Mouse (Mus musculus) kidney, embryonic 16.5 days (tissue): Measurements from ENCODE around the gene Nfat5. TPM values are rescaled to one million over a fixed set of nuclear protein-coding genes. Genes with fewer than 3 reads are reported as not detected.

Experiments
- ATAC-seq: fragments of 200-750 bp; cut with Nextera tagmentation; 2 replicates; pipeline ENCODE4 v1.8.0; 2017; ENCODE audit warnings: moderate TSS enrichment; ENCODE audit not compliant: low FRiP score, low TSS enrichment
- H3K27ac ChIP-seq: fragments of 300-500 bp; sonication (generic); 2 replicates; pipeline ENCODE4 v1.5.1; 2014; ENCODE audit warnings: low read length
- H3K27me3 ChIP-seq: fragments of 300-500 bp; sonication (generic); 2 replicates; pipeline ENCODE4 v1.6.1; 2014; ENCODE audit warnings: low read length, control low read depth, mixed read lengths; ENCODE audit not compliant: insufficient read depth
- H3K36me3 ChIP-seq: fragments of 300-500 bp; sonication (generic); 2 replicates; pipeline ENCODE4 v1.6.1; 2014; ENCODE audit warnings: low read length, control low read depth, mixed read lengths; ENCODE audit not compliant: insufficient read depth
- H3K4me1 ChIP-seq: fragments of 300-500 bp; sonication (generic); 2 replicates; pipeline ENCODE4 v1.6.1; 2014; ENCODE audit warnings: low read length, control low read depth, mixed read lengths; ENCODE audit not compliant: insufficient read depth
- H3K4me2 ChIP-seq: fragments of 300-500 bp; sonication (generic); replicated peaks from 2 replicates; pipeline ENCODE4 v1.6.1; 2014; ENCODE audit warnings: low read depth, low read length
- H3K4me3 ChIP-seq: fragments of 300-500 bp; sonication (generic); 2 replicates; pipeline ENCODE4 v1.5.1; 2014; ENCODE audit warnings: mild to moderate bottlenecking, low read length
- H3K9ac ChIP-seq: fragments of 300-500 bp; sonication (generic); replicated peaks from 2 replicates; pipeline ENCODE4 v1.6.1; 2014; ENCODE audit warnings: low read length
- H3K9me3 ChIP-seq: fragments of 300-500 bp; sonication (generic); 2 replicates; pipeline ENCODE4 v1.6.1; 2016; ENCODE audit warnings: low read length, control low read depth
- WGBS: fragments of 180-500 bp; shearing (Covaris S2); extraction: QIAGEN DNeasy Blood & Tissue Kit; methylation state at CpG from one replicate; pipeline ENCODE4 v1.1.7; 2014; 5-methylcytosine and 5-hydroxymethylcytosine counted together
- polyA plus RNA-seq: library from polyadenylated mRNA; unstranded; fragments of >200 nt; fragmentation: Nextera tagmentation; extraction: Ambion mirVana; gene quantifications from 2 replicates; pipeline ENCODE4 v1.2.1, GENCODE M21; 2015

Nfat5 gene
- polyA plus RNA-seq, 1 experiment from 2014 or later, result 21.0 TPM

DNA sequence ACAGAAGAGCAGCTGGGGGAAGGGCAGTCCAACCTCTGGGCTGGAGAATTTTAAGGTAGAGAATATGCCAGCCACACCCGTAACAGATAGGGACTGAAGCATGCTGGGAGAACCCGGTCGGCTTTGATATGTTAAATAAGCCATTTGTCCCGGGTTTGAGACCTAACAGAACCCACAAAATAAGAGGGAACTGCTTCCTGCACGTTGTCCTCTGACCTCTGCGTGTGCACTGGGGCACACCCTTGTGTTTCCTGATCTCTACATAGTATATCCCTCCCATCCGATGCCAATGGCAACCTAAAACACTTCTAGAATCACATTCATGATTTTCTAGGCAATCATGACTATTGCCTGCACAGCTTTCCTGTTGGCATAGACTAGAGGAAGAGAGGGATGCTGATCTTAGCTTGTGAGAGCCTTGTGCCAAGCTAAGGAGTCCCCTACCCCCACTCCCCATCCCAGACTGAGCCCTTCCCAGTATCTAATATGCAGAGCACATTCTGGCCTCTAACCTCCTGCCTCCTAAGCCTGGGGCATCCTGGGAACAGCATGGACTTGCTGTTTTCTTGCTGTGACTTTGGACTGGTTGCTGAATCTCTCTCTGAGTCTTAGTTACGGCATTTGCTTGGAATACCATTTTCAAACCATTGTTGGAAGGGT is 31.1 kb upstream of the Nfat5 start:
- Histone ChIP-seq H3K4me2 (no peak overlapping the region), H3K4me1 (peaks cover 12% of the 10 kb centered on the region), H3K36me3 (no peaks in the 10 kb centered on the region), H3K9me3 (no peaks in the 10 kb centered on the region; the same call in 1 of the 2 replicates), H3K27me3 (no peaks in the 10 kb centered on the region), H3K4me3 (no peak overlapping the region), H3K9ac (no peak overlapping the region), H3K27ac (no peak overlapping the region)
- WGBS, result 79% methylated on average over 8 of the region's 8 CpGs
- no peak for ATAC-seq

DNA sequence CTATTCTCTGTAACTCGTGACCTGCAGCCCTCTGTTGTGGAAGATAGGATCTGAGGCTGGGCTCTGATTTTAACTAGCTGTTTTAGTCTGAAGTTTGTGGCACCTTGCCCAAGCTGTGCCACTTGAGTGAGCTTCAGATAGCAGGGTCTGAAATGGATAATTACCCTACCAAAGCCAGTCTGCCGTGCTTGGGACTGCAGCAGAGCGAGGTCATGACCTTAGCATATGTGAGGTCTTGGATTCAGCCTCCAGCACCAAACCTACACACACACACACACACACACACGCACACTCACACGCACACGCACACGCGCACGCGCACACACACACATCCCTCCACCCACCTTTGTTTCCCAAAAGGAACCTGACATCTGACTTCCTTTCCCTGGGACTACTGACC is 27.5 kb upstream of the Nfat5 start:
- 54% methylated on average over 10 of the region's 10 CpGs for WGBS
- H3K4me1 ChIP-seq, result peaks cover 16% of the 10 kb centered on the region
- no peak overlapping the region for H3K4me3 ChIP-seq
- no peaks in the 10 kb centered on the region; the same call in 1 of the 2 replicates for H3K9me3 ChIP-seq
- no peaks in the 10 kb centered on the region for H3K36me3 ChIP-seq
- 0 out of 2 replicates have a peak overlapping the region, but pooled peaks have one; percentile 2 for H3K4me2 ChIP-seq
- H3K27ac ChIP-seq, result peak overlapping the region; percentile 71
- no peaks in the 10 kb centered on the region for H3K27me3 ChIP-seq
- ATAC-seq, result peak; percentile 67; the same call in 1 of the 2 replicates
- no peak overlapping the region for H3K9ac ChIP-seq

DNA sequence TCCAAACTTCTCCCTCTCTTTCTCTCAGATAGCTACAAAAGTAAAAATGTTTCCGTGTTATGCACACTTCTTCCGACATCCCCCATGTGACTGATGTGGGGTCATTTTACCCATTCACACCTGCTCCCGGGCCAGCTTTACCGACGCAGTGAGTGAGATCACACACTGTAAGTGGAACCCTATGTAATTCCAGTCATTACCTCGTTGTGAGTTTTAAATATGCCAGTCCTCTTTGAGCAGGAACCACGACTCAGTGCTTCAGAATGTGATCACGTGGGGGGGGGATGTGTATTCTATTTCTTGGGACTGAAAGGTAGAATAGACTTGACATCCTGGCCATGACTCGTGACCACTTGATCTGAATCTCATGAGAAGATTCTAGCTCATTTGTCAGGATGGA is 24.8 kb upstream of the Nfat5 start:
- H3K4me3 ChIP-seq, result no peak overlapping the region
- H3K4me2 ChIP-seq, result no peak overlapping the region
- peak; percentile 27; the same call in 1 of the 2 replicates for ATAC-seq
- WGBS, result 35% methylated on average over 9 of the region's 9 CpGs
- H3K36me3 ChIP-seq, result no peaks in the 10 kb centered on the region
- no peaks in the 10 kb centered on the region for H3K27me3 ChIP-seq
- no peaks in the 10 kb centered on the region; the same call in 1 of the 2 replicates for H3K9me3 ChIP-seq
- no peak overlapping the region for H3K27ac ChIP-seq
- peaks cover 16% of the 10 kb centered on the region for H3K4me1 ChIP-seq
- no peak overlapping the region for H3K9ac ChIP-seq

DNA sequence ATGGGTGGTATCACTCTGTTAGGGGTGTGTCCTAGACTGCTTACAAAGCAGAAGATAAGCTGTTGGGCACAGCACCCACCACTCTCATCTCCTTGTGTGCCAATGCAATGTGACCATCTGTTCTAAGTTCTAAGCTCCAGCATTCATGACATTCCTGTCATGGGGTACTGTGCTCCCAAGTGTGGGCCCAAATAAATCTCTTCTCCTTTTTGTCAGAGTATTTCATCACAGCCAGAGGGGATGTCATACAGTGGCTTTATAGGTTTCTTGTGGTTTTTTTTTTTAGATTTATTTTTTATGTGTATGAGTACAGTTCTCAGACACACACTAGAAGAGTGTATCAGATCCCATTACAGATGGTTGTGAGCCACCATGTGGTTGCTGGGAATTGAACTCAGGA is 24.1 kb upstream of the Nfat5 start:
- Histone ChIP-seq H3K36me3 (no peaks in the 10 kb centered on the region), H3K4me1 (peaks cover 16% of the 10 kb centered on the region), H3K4me2 (no peak overlapping the region), H3K4me3 (no peak overlapping the region), H3K27me3 (no peaks in the 10 kb centered on the region), H3K9ac (no peak overlapping the region), H3K9me3 (no peaks in the 10 kb centered on the region; the same call in 1 of the 2 replicates), H3K27ac (no peak overlapping the region)
- no peak for ATAC-seq

DNA sequence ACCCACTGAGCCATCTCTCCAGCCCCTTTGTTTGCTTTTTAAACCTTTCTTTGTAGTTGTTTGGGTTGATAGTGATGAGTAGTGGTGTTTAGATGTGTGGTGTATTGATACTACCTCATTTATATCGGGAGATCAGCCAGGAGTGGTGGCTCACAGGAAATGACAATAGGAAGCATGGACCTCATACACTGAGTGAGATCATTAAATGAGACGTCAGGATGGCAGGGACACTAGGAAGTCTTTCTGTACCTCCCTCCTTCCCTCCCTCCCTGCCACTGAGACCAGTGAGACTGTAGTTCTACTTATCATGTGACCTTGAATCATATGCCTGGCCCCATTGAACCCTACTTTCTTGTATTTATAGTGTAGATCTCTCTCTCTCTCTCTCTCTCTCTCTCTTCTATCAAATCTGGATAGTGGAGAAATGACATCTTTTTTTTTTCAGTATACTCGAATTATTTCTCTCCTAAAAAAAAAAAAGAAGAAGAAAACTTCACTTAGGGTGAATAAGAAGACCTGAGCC is 23.6 kb upstream of the Nfat5 start:
- Histone ChIP-seq H3K27me3 (no peaks in the 10 kb centered on the region), H3K4me2 (no peak overlapping the region), H3K4me3 (no peak overlapping the region), H3K36me3 (no peaks in the 10 kb centered on the region), H3K4me1 (peaks cover 16% of the 10 kb centered on the region), H3K9ac (no peak overlapping the region), H3K27ac (no peak overlapping the region), H3K9me3 (no peaks in the 10 kb centered on the region)
- WGBS, result 59% methylated on average over 3 of the region's 3 CpGs
- no peak for ATAC-seq

DNA sequence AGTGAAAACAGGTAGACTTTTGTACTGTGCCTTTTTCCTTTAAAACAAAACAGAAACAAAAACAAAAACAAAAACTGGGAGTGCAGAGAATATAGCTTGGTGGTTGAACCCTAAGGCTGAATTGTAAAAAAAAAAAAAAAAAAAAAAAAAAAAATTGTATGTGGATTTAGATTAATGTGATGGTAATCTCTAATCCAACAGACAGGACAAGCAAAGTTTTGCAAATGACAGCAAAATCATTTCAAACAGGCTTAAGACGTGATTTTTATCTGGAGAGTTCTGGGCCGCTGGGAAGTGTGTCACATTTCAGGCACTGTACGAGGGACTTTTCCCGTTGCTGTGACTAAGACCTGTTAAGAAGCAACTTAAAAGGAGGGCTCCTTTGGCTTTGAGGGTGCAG is 23.0 kb upstream of the Nfat5 start:
- H3K36me3 ChIP-seq, result no peaks in the 10 kb centered on the region
- H3K4me2 ChIP-seq, result no peak overlapping the region
- H3K4me3 ChIP-seq, result no peak overlapping the region
- H3K9me3 ChIP-seq, result no peaks in the 10 kb centered on the region
- no peak overlapping the region for H3K9ac ChIP-seq
- H3K4me1 ChIP-seq, result peaks cover 14% of the 10 kb centered on the region
- ATAC-seq, result no peak
- H3K27ac ChIP-seq, result no peak overlapping the region
- H3K27me3 ChIP-seq, result no peaks in the 10 kb centered on the region
- WGBS, result 68% methylated on average over 4 of the region's 4 CpGs

DNA sequence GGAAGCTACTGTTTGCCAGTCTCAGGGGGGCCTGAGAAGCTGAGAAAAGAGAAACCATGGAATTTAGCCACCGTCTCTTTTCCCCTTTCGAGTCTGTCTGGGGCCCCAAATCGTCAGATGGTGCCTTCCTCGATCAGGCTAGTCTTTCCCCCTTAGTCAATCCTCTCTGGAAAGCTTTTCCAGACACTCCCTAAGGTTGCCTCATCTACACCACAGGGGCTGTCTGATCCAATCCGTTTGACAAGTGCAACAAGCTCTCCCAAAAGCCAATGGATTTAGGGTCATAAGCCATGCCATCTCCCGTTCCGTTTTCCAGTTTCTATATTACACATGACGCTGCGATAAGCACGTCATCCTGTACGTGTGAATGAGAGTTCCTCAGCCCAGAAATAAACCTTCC is 22.5 kb upstream of the Nfat5 start:
- Histone ChIP-seq H3K4me3 (no peak overlapping the region), H3K4me2 (no peak overlapping the region), H3K9me3 (no peaks in the 10 kb centered on the region), H3K27ac (no peak overlapping the region), H3K36me3 (no peaks in the 10 kb centered on the region), H3K9ac (no peak overlapping the region), H3K4me1 (peaks cover 9% of the 10 kb centered on the region), H3K27me3 (no peaks in the 10 kb centered on the region)
- no peak for ATAC-seq
- WGBS, result 79% methylated on average over 11 of the region's 11 CpGs

DNA sequence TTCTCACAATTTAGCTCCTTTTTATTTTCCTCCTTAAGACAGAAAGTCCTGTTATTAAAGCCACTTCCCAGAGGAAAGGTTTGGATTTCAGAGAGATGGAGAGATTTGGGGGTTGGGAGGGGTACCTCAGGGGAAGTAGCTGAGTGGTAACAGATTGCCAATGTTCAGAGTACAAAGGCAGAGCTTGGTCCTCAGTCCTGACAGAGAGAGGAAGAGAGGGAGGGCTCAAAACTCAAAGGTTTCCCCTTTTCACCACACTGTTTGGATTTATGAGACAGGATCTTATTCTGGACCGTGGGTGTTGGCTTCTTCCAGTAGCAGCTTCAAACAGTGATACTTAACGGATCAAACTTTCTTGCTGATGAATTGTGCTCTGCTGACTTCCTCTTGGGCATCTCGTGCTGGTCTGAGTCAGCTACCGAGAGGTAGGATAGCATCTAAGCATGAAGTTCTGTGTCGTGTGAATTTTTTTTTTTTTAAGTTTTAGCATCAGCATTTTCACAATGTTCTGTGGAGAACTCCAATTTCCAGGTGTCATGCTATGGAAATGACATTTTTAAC is 15.9 kb upstream of the Nfat5 start:
- Histone ChIP-seq H3K27me3 (no peaks in the 10 kb centered on the region), H3K27ac (no peak overlapping the region; the same call in 1 of the 2 replicates), H3K4me1 (peaks cover 17% of the 10 kb centered on the region), H3K9ac (no peak overlapping the region), H3K36me3 (no peaks in the 10 kb centered on the region), H3K9me3 (no peaks in the 10 kb centered on the region), H3K4me3 (no peak overlapping the region), H3K4me2 (no peak overlapping the region)
- WGBS, result 15% methylated on average over 5 of the region's 5 CpGs
- 0 out of 2 replicates have a peak, but pooled peaks have one; percentile 31 for ATAC-seq

DNA sequence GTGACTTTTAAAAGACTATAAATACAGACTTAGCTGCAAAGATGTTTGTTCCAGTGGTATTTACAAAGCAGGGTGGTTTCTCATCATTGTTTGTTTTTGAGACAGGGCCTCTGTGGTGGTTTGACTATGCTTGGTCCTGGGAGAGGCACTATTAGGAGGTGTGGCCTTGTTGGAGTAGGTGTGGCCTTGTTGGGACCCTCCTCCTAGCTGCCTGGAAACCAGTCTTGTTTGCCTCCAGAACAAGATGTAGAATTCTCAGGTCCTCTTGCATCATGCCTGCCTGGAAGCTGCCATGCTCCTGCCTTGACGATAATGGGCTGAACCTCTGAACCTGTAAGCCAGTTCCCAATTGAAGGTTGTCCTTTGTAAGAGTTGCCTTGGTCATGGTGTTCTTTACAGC is 14.7 kb upstream of the Nfat5 start:
- H3K36me3 ChIP-seq, result no peaks in the 10 kb centered on the region
- 80% methylated on average over 1 of the region's 1 CpGs for WGBS
- ATAC-seq, result no peak

DNA sequence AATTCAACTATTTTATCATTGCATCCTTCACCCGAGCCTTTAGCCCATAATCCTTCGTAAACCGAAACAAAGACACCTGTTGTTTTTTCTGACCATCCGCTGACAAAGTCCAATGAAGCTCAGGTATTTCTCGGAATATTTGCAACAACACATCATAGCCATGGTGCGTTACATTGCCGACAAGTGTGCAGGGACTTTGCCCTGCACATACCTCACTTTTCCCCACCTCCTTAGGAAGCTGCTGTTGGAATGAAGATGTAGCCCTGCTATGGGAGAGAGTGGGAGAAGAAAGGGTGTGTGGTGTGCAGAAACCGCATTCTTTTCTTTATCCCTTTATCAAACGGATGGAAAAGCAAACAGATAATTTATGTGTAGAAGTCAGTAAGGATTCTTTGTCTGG is 6.6 kb upstream of the Nfat5 start:
- no peak overlapping the region for H3K4me2 ChIP-seq
- no peak for ATAC-seq
- H3K4me3 ChIP-seq, result no peak overlapping the region
- no peaks in the 10 kb centered on the region for H3K9me3 ChIP-seq
- H3K27ac ChIP-seq, result no peak overlapping the region
- no peaks in the 10 kb centered on the region for H3K36me3 ChIP-seq
- no peaks in the 10 kb centered on the region for H3K4me1 ChIP-seq
- WGBS, result 58% methylated on average over 9 of the region's 9 CpGs
- no peak overlapping the region for H3K9ac ChIP-seq
- no peaks in the 10 kb centered on the region for H3K27me3 ChIP-seq

More for the DNA sequence above, 14.7 kb upstream of the Nfat5 start:
- Histone ChIP-seq H3K27ac (no peak overlapping the region), H3K27me3 (no peaks in the 10 kb centered on the region), H3K4me2 (no peak overlapping the region), H3K9ac (no peak overlapping the region), H3K4me1 (peaks cover 17% of the 10 kb centered on the region), H3K9me3 (no peaks in the 10 kb centered on the region), H3K4me3 (no peak overlapping the region)
